Mouse (Mus musculus) myocyte (in vitro differentiated cells): ENCODE measurements around the gene Nckap1. TPM values are rescaled to one million over a fixed set of nuclear protein-coding genes. Genes with fewer than 3 reads are reported as not detected.

Experiments used
- H3K27me3 ChIP-seq: one replicate; pipeline ENCODE4 v1.6.1; 2011; ENCODE audit not compliant: control insufficient read depth, insufficient read depth, insufficient read length
- H3K36me3 ChIP-seq: one replicate; pipeline ENCODE4 v1.6.1; 2011; ENCODE audit not compliant: control insufficient read depth, insufficient read depth
- H3K4me2 ChIP-seq: one replicate; pipeline ENCODE4 v1.6.1; 2011; ENCODE audit warnings: low read depth, control low read depth
- H3K4me3 ChIP-seq: one replicate; pipeline ENCODE4 v1.5.1; 2011; ENCODE audit warnings: mild to moderate bottlenecking, control low read depth, moderate library complexity
- H3K79me2 ChIP-seq: one replicate; pipeline ENCODE4 v1.6.1; 2011; ENCODE audit not compliant: control insufficient read depth, insufficient read depth
- H3ac ChIP-seq: one replicate; pipeline ENCODE4 v1.6.1; 2011; ENCODE audit not compliant: control insufficient read depth, insufficient read length
- CEBPB ChIP-seq: IDR thresholded peaks from 2 replicates; pipeline ENCODE4 v1.6.1; 2011; ENCODE audit warnings: mild to moderate bottlenecking, moderate library complexity; ENCODE audit not compliant: poor library complexity, insufficient read depth, severe bottlenecking
- E2F4 ChIP-seq: IDR thresholded peaks from one replicate; pipeline ENCODE4 v1.6.1; 2011; ENCODE audit warnings: mild to moderate bottlenecking, control low read depth, moderate library complexity; ENCODE audit not compliant: insufficient read depth
- MAX ChIP-seq: IDR thresholded peaks from one replicate; pipeline ENCODE4 v1.6.1; 2011; ENCODE audit warnings: low read depth, mild to moderate bottlenecking, control low read depth
- MYOD1 ChIP-seq, 3 experiments: IDR thresholded peaks; one replicate each; pipeline ENCODE4 v1.6.1; 2011; ENCODE audit warnings: control low read depth in 2 of 3, low read depth in 2 of 3, mild to moderate bottlenecking in 2 of 3, moderate library complexity in 1 of 3; ENCODE audit not compliant: insufficient read length in 2 of 3, control insufficient read depth in 1 of 3
- MYOG ChIP-seq, 3 experiments: IDR thresholded peaks; one replicate each; pipeline ENCODE4 v1.6.1; 2011; ENCODE audit warnings: control low read depth in 2 of 3, low read depth in 2 of 3, mild to moderate bottlenecking in 2 of 3; ENCODE audit not compliant: insufficient read length in 2 of 3, control insufficient read depth in 1 of 3, insufficient read depth in 1 of 3
- POLR2A ChIP-seq: IDR thresholded peaks from one replicate; pipeline ENCODE4 v1.6.1; 2011; ENCODE audit warnings: low read depth, mild to moderate bottlenecking, control low read depth, moderate library complexity; ENCODE audit not compliant: insufficient read length
- POLR2AphosphoS2 ChIP-seq: IDR thresholded peaks from one replicate; pipeline ENCODE4 v1.6.1; 2011; ENCODE audit warnings: low read depth, control low read depth; ENCODE audit not compliant: insufficient read length
- REST ChIP-seq: IDR thresholded peaks from one replicate; pipeline ENCODE4 v1.6.1; 2011; ENCODE audit warnings: mild to moderate bottlenecking, control low read depth, moderate library complexity; ENCODE audit not compliant: insufficient read depth, insufficient read length
- SRF ChIP-seq: IDR thresholded peaks from one replicate; pipeline ENCODE4 v1.6.1; 2011; ENCODE audit warnings: low read depth; ENCODE audit not compliant: control insufficient read depth, insufficient read length
- TCF12 ChIP-seq: IDR thresholded peaks from one replicate; pipeline ENCODE4 v1.6.1; 2011; ENCODE audit warnings: mild to moderate bottlenecking, control low read depth; ENCODE audit not compliant: poor library complexity, insufficient read depth, severe bottlenecking
- TCF3 ChIP-seq: IDR thresholded peaks from one replicate; pipeline ENCODE4 v1.6.1; 2011; ENCODE audit warnings: low read depth, control low read depth; ENCODE audit not compliant: insufficient read length
- USF1 ChIP-seq: IDR thresholded peaks from one replicate; pipeline ENCODE4 v1.6.1; 2011; ENCODE audit warnings: low read depth, mild to moderate bottlenecking, control low read depth, moderate library complexity
- polyA plus RNA-seq: library from polyadenylated mRNA; unstranded; fragments of >200 nt; fragmentation: generic; extraction: Trizol; gene quantifications from one replicate; pipeline ENCODE4 v1.2.1, GENCODE M21; 2012; ENCODE audit warnings: missing spikeins

Gene Nckap1
- polyA plus RNA-seq, 1 experiment = 34.8 TPM

GRCm38 (mm10) chr2:80600611-80601010 lies 19.4 kb upstream of the Nckap1 start:
- no peaks in the 10 kb centered on the region for H3K79me2 ChIP-seq
- H3K4me3 ChIP-seq = no peak overlapping the region
- no peaks in the 10 kb centered on the region for H3K27me3 ChIP-seq
- TF ChIP-seq MYOG (IDR thresholded peaks at IDR 0.05; ENCODE audit: control insufficient read depth in 1 of 3, insufficient read depth in 1 of 3, insufficient read length in 2 of 3, low read depth in 2 of 3) = no peak
- TF ChIP-seq REST = no peak
- TF ChIP-seq E2F4 = no peak
- no peak for TF ChIP-seq MAX
- TF ChIP-seq USF1 = no peak
- TF ChIP-seq SRF = no peak
- no peak for TF ChIP-seq MYOD1 (IDR thresholded peaks at IDR 0.05; ENCODE audit: control insufficient read depth in 1 of 3, insufficient read length in 2 of 3, low read depth in 2 of 3)
- no peaks in the 10 kb centered on the region for H3K36me3 ChIP-seq
- no peak overlapping the region for H3ac ChIP-seq
- no peak overlapping the region for H3K4me2 ChIP-seq

GRCm38 (mm10) chr2:80599850-80600249 lies 18.7 kb upstream of the Nckap1 start:
- TF ChIP-seq POLR2AphosphoS2 (no peak), SRF (no peak), USF1 (no peak), MAX (no peak), MYOG (IDR thresholded peaks at IDR 0.05; ENCODE audit: control insufficient read depth in 1 of 3, insufficient read depth in 1 of 3, insufficient read length in 2 of 3, low read depth in 2 of 3) (no peak), MYOD1 (IDR thresholded peaks at IDR 0.05; ENCODE audit: control insufficient read depth in 1 of 3, insufficient read length in 2 of 3, low read depth in 2 of 3) (no peak), POLR2A (no peak), E2F4 (no peak), TCF3 (no peak), TCF12 (no peak), REST (no peak), CEBPB (no peak)
- H3K4me3 ChIP-seq = no peak overlapping the region
- H3K36me3 ChIP-seq = no peaks in the 10 kb centered on the region
- no peaks in the 10 kb centered on the region for H3K79me2 ChIP-seq
- no peak overlapping the region for H3K4me2 ChIP-seq
- H3ac ChIP-seq = no peak overlapping the region
- H3K27me3 ChIP-seq = no peaks in the 10 kb centered on the region

GRCm38 (mm10) chr2:80596960-80597359 lies 15.8 kb upstream of the Nckap1 start:
- Histone ChIP-seq H3K27me3 (no peaks in the 10 kb centered on the region), H3K36me3 (no peaks in the 10 kb centered on the region), H3K4me2 (no peak overlapping the region)

GRCm38 (mm10) chr2:80594215-80594918 lies 13.2 kb upstream of the Nckap1 start:
- Histone ChIP-seq H3ac (no peak overlapping the region), H3K4me2 (no peak overlapping the region), H3K36me3 (no peaks in the 10 kb centered on the region), H3K27me3 (no peaks in the 10 kb centered on the region), H3K4me3 (no peak overlapping the region), H3K79me2 (no peaks in the 10 kb centered on the region)
- TF ChIP-seq TCF12 (no peak), POLR2AphosphoS2 (no peak), E2F4 (no peak)

More at GRCm38 (mm10) chr2:80596960-80597359, 15.8 kb upstream of the Nckap1 start:
- TF ChIP-seq CEBPB = no peak
- no peak for TF ChIP-seq POLR2AphosphoS2
- TF ChIP-seq TCF3 = no peak
- no peak for TF ChIP-seq POLR2A
- TF ChIP-seq SRF = no peak
- TF ChIP-seq REST = no peak
- TF ChIP-seq MYOG (IDR thresholded peaks at IDR 0.05; ENCODE audit: control insufficient read depth in 1 of 3, insufficient read depth in 1 of 3, insufficient read length in 2 of 3, low read depth in 2 of 3) = no peak
- TF ChIP-seq MAX = no peak
- TF ChIP-seq TCF12 = no peak
- TF ChIP-seq MYOD1 (IDR thresholded peaks at IDR 0.05; ENCODE audit: control insufficient read depth in 1 of 3, insufficient read length in 2 of 3, low read depth in 2 of 3) = no peak
- no peak overlapping the region for H3ac ChIP-seq
- H3K4me3 ChIP-seq = no peak overlapping the region
- H3K79me2 ChIP-seq = no peaks in the 10 kb centered on the region

GRCm38 (mm10) chr2:80582356-80582755 lies 1.2 kb upstream of the Nckap1 start:
- H3K4me2 ChIP-seq = no peak overlapping the region
- no peak overlapping the region for H3K4me3 ChIP-seq
- H3ac ChIP-seq = no peak overlapping the region
- H3K27me3 ChIP-seq = no peaks in the 10 kb centered on the region
- no peaks in the 10 kb centered on the region for H3K36me3 ChIP-seq
- H3K79me2 ChIP-seq = peaks cover 28% of the 10 kb centered on the region
- TF ChIP-seq SRF (no peak), MYOD1 (IDR thresholded peaks at IDR 0.05; ENCODE audit: control insufficient read depth in 1 of 3, insufficient read length in 2 of 3, low read depth in 2 of 3) (no peak), POLR2AphosphoS2 (no peak), POLR2A (no peak), MYOG (IDR thresholded peaks at IDR 0.05; ENCODE audit: control insufficient read depth in 1 of 3, insufficient read depth in 1 of 3, insufficient read length in 2 of 3, low read depth in 2 of 3) (no peak), CEBPB (no peak), REST (no peak), USF1 (no peak)
